Mouse (Mus musculus): ENCODE data around the gene Gm3424.
"Not testable (repeated sequence)": the region's sequence is repeated elsewhere in the genome, so short reads cannot be mapped to it uniquely, and the experiment has no call there.

Gene Gm3424

GRCm38 (mm10) chr14:5830229-5830628, at the start of gene Gm3424:
TSS of gene Gm3424 (minus strand) at chr14:5830329.
- DNase-seq = not testable (repeated sequence)

GRCm38 (mm10) chr14:5879791-5880190, 49.7 kb upstream of the Gm3424 start:
- peak in 1 of 2 experiments; percentile 17 for DNase-seq

GRCm38 (mm10) chr14:5879136-5879535, 49.0 kb upstream of the Gm3424 start:
- DNase-seq = peak in 1 of 2 experiments; percentile 40

- not testable (repeated sequence) for DNase-seq
Observed at GRCm38 (mm10) chr14:5855911-5856310, 25.8 kb upstream of the Gm3424 start.

- not testable (repeated sequence) for DNase-seq
Observed at GRCm38 (mm10) chr14:5812699-5813356, 17.3 kb downstream of the Gm3424 start.

GRCm38 (mm10) chr14:5807882-5808281, 22.2 kb downstream of the Gm3424 start, which contains the start of gene Gm3383:
TSS of gene Gm3383 (minus strand) at chr14:5807982.
- not testable (repeated sequence) for DNase-seq
